Mouse (Mus musculus): ENCODE results near the gene Babam2. TPM values are rescaled to one million over a fixed set of nuclear protein-coding genes. Genes with fewer than 3 reads are reported as not detected.

Gene Babam2
- total RNA-seq, 2 experiments from 2014 or later = 49.3 to 50.4 TPM

GRCm38 (mm10) chr5:32070781-32071180, 373.3 kb downstream of the Babam2 start:
- no peak overlapping the region for H3K4me3 ChIP-seq
- TF ChIP-seq CTCF (conservative IDR thresholded peaks at IDR 0.05) = no peak
- peak overlapping the region; percentile 58; the same call in 1 of the 2 replicates for H3K27ac ChIP-seq
- DNase-seq (ENCODE audit: low spot score in 2 of 2) = peak; percentile 24 to 39

- Histone ChIP-seq H3K27ac (peak overlapping the region; percentile 58; the same call in 1 of the 2 replicates), H3K4me3 (no peak overlapping the region)
- peak; percentile 66 for TF ChIP-seq CTCF (conservative IDR thresholded peaks at IDR 0.05)
- no peak for DNase-seq (ENCODE audit: low spot score in 2 of 2)
Measured at GRCm38 (mm10) chr5:32071314-32071713, 373.8 kb downstream of the Babam2 start.

- no peak for TF ChIP-seq CTCF (conservative IDR thresholded peaks at IDR 0.05)
Measured at GRCm38 (mm10) chr5:32071824-32072223, 374.3 kb downstream of the Babam2 start.

GRCm38 (mm10) chr5:32072877-32073276, 375.4 kb downstream of the Babam2 start:
- no peak for TF ChIP-seq CTCF (conservative IDR thresholded peaks at IDR 0.05)

More at GRCm38 (mm10) chr5:32071824-32072223, 374.3 kb downstream of the Babam2 start:
- H3K27ac ChIP-seq = no peak overlapping the region
- DNase-seq (ENCODE audit: low spot score in 2 of 2) = no peak
- H3K4me3 ChIP-seq = no peak overlapping the region

GRCm38 (mm10) chr5:32074053-32074452, 376.6 kb downstream of the Babam2 start:
- DNase-seq (ENCODE audit: low spot score in 2 of 2) = no peak
- TF ChIP-seq CTCF (conservative IDR thresholded peaks at IDR 0.05) = no peak
- no peak overlapping the region for H3K4me3 ChIP-seq
- H3K27ac ChIP-seq = no peak overlapping the region

More at GRCm38 (mm10) chr5:32072877-32073276, 375.4 kb downstream of the Babam2 start:
- Histone ChIP-seq H3K27ac (no peak overlapping the region), H3K4me3 (no peak overlapping the region)
- no peak for DNase-seq (ENCODE audit: low spot score in 2 of 2)

- DNase-seq (ENCODE audit: low spot score in 2 of 2) = no peak
- H3K27ac ChIP-seq = no peak overlapping the region
- H3K4me3 ChIP-seq = no peak overlapping the region
- TF ChIP-seq CTCF (conservative IDR thresholded peaks at IDR 0.05) = no peak
Measured at GRCm38 (mm10) chr5:32077139-32077538, 379.7 kb downstream of the Babam2 start.

GRCm38 (mm10) chr5:32078986-32079385, 381.5 kb downstream of the Babam2 start:
- no peak for TF ChIP-seq CTCF (conservative IDR thresholded peaks at IDR 0.05)
- no peak for DNase-seq (ENCODE audit: low spot score in 2 of 2)
- H3K27ac ChIP-seq = no peak overlapping the region

GRCm38 (mm10) chr5:32080490-32081219, 383.2 kb downstream of the Babam2 start:
- Histone ChIP-seq H3K27ac (no peak overlapping the region), H3K4me3 (no peak overlapping the region)
- no peak for DNase-seq (ENCODE audit: low spot score in 2 of 2)
- TF ChIP-seq CTCF (conservative IDR thresholded peaks at IDR 0.05) = no peak

More at GRCm38 (mm10) chr5:32078986-32079385, 381.5 kb downstream of the Babam2 start:
- no peak overlapping the region for H3K4me3 ChIP-seq

- no peak for TF ChIP-seq CTCF (conservative IDR thresholded peaks at IDR 0.05)
- Histone ChIP-seq H3K27ac (no peak overlapping the region), H3K4me3 (no peak overlapping the region)
- no peak for DNase-seq (ENCODE audit: low spot score in 2 of 2)
Measured at GRCm38 (mm10) chr5:32084401-32084804, 386.9 kb downstream of the Babam2 start.

GRCm38 (mm10) chr5:32085566-32085965, 388.1 kb downstream of the Babam2 start:
- TF ChIP-seq CTCF (conservative IDR thresholded peaks at IDR 0.05) = no peak
- H3K4me3 ChIP-seq = no peak overlapping the region
- no peak for DNase-seq (ENCODE audit: low spot score in 2 of 2)
- H3K27ac ChIP-seq = no peak overlapping the region

GRCm38 (mm10) chr5:32085971-32086370, 388.5 kb downstream of the Babam2 start:
- TF ChIP-seq CTCF (conservative IDR thresholded peaks at IDR 0.05) = no peak
- DNase-seq (ENCODE audit: low spot score in 2 of 2) = no peak
- no peak overlapping the region for H3K27ac ChIP-seq
- H3K4me3 ChIP-seq = no peak overlapping the region

GRCm38 (mm10) chr5:32086526-32087090, 389.1 kb downstream of the Babam2 start:
- no peak for DNase-seq (ENCODE audit: low spot score in 2 of 2)
- H3K27ac ChIP-seq = no peak overlapping the region
- H3K4me3 ChIP-seq = no peak overlapping the region
- no peak for TF ChIP-seq CTCF (conservative IDR thresholded peaks at IDR 0.05)

GRCm38 (mm10) chr5:32089481-32089880, 392.0 kb downstream of the Babam2 start:
- Histone ChIP-seq H3K4me3 (no peak overlapping the region), H3K27ac (no peak overlapping the region)
- no peak for DNase-seq (ENCODE audit: low spot score in 2 of 2)
- no peak for TF ChIP-seq CTCF (conservative IDR thresholded peaks at IDR 0.05)

GRCm38 (mm10) chr5:32092281-32092680, 394.8 kb downstream of the Babam2 start:
- no peak for DNase-seq (ENCODE audit: low spot score in 2 of 2)
- Histone ChIP-seq H3K27ac (no peak overlapping the region), H3K4me3 (no peak overlapping the region)
- no peak for TF ChIP-seq CTCF (conservative IDR thresholded peaks at IDR 0.05)
